Mouse (Mus musculus): ENCODE data around the gene Hist1h3e. TPM values are rescaled to one million over a fixed set of nuclear protein-coding genes. Genes with fewer than 3 reads are reported as not detected.
A peak's percentile ranks its signal among the peaks of the same experiment; 100 is the strongest.

Hist1h3e gene
- polyA plus RNA-seq, 1 experiment from 2014 or later: 9.7 TPM

GRCm38 (mm10) chr13:23515826-23516620 lies 46.1 kb downstream of the Hist1h3e start:
- H3K4me2 ChIP-seq (ENCODE audit: low read length): peak overlapping the region; percentile 58
- ATAC-seq (replicated peaks; ENCODE audit: low FRiP score, low TSS enrichment, low read depth): no peak
- WGBS: 49% methylated on average over 15 of the region's 15 CpGs

GRCm38 (mm10) chr13:23515281-23515680 lies 46.9 kb downstream of the Hist1h3e start:
- no peak overlapping the region for H3K4me2 ChIP-seq (ENCODE audit: low read length)
- no peak for DNase-seq (ENCODE audit: low spot score)
- H3K36me3 ChIP-seq (ENCODE audit: control insufficient read depth, insufficient read depth, low read length): no peaks in the 10 kb centered on the region
- 80% methylated on average over 5 of the region's 5 CpGs for WGBS
- peaks cover 10% of the 10 kb centered on the region for H3K4me1 ChIP-seq (replicated peaks; ENCODE audit: control insufficient read depth, insufficient read depth, low read length)
- no peak overlapping the region for H3K27ac ChIP-seq (ENCODE audit: low read depth)
- no peak overlapping the region for H3K4me3 ChIP-seq (ENCODE audit: low read depth, low read length)
- H3K27me3 ChIP-seq (replicated peaks; ENCODE audit: control insufficient read depth, insufficient read depth, low read length): no peaks in the 10 kb centered on the region
- no peaks in the 10 kb centered on the region for H3K9me3 ChIP-seq (ENCODE audit: control insufficient read depth, low read length)
- no peak for ATAC-seq (replicated peaks; ENCODE audit: low FRiP score, low TSS enrichment, low read depth)
- H3K9ac ChIP-seq (ENCODE audit: low read length): no peak overlapping the region

More at GRCm38 (mm10) chr13:23515826-23516620, 46.1 kb downstream of the Hist1h3e start:
- H3K27ac ChIP-seq (ENCODE audit: low read depth): no peak overlapping the region
- no peaks in the 10 kb centered on the region for H3K36me3 ChIP-seq (ENCODE audit: control insufficient read depth, insufficient read depth, low read length)
- peak; percentile 66 for DNase-seq (ENCODE audit: low spot score)
- no peaks in the 10 kb centered on the region for H3K27me3 ChIP-seq (replicated peaks; ENCODE audit: control insufficient read depth, insufficient read depth, low read length)
- peak overlapping the region; percentile 70 for H3K4me3 ChIP-seq (ENCODE audit: low read depth, low read length)
- H3K9me3 ChIP-seq (ENCODE audit: control insufficient read depth, low read length): no peaks in the 10 kb centered on the region
- peak overlapping the region; percentile 40 for H3K9ac ChIP-seq (ENCODE audit: low read length)
- 0 out of 2 replicates have a peak, but pooled peaks cover 4% of the 10 kb centered on the region for H3K4me1 ChIP-seq (replicated peaks; ENCODE audit: control insufficient read depth, insufficient read depth, low read length)

DNA sequence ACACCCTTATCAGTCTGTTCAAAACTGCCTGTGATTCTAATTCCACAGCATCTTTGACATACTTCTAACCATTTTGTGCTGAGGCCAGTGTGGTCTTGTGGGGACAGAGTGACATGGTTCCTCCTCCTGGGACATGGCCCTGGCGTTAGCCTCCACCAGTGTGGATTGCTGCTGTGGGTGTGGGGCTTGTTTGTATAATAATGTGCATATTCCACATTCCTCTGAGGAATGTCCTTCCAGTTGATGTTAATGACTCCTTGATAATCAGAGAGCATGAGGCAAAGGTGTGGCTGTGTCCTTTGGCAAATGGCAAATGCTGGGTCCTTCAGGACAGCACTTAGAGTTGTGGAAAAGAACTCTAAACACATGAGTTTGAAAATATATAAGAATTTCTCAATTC lies 48.7 kb downstream of the Hist1h3e start:
- DNase-seq (ENCODE audit: low spot score): no peak
- H3K27me3 ChIP-seq (replicated peaks; ENCODE audit: control insufficient read depth, insufficient read depth, low read length): no peaks in the 10 kb centered on the region
- H3K4me2 ChIP-seq (ENCODE audit: low read length): no peak overlapping the region
- no peak overlapping the region for H3K4me3 ChIP-seq (ENCODE audit: low read depth, low read length)
- peaks cover 14% of the 10 kb centered on the region for H3K4me1 ChIP-seq (replicated peaks; ENCODE audit: control insufficient read depth, insufficient read depth, low read length)
- H3K27ac ChIP-seq (ENCODE audit: low read depth): no peak overlapping the region
- no peaks in the 10 kb centered on the region for H3K36me3 ChIP-seq (ENCODE audit: control insufficient read depth, insufficient read depth, low read length)
- ATAC-seq (replicated peaks; ENCODE audit: low FRiP score, low TSS enrichment, low read depth): no peak
- 76% methylated on average over 1 of the region's 1 CpGs for WGBS
- H3K9ac ChIP-seq (ENCODE audit: low read length): no peak overlapping the region
- no peaks in the 10 kb centered on the region for H3K9me3 ChIP-seq (ENCODE audit: control insufficient read depth, low read length)

Small RNA genes within 50 kb of the gene (microRNA-seq; reads per million reads assigned to microRNA genes)
- gene Gm44297 (not detected), gene Gm44359 (not detected), gene Gm44394 (not detected), gene n-TStga1 (0.85 reads per million, percentile 4 among the genes with 10 or more reads in this experiment)

Other genes with a start within 250 kb of the Hist1h3e start
- 39.5 and 49.8 TPM in 2 replicates for gene Zfp322a, start 193.2 kb downstream of the Hist1h3e start, polyA plus RNA-seq (2014; fragmentation: Nextera tagmentation; extraction: Ambion mirVana)
- 11.9 and 13.8 TPM in 2 replicates for gene Abt1, start 138.5 kb downstream of the Hist1h3e start, polyA plus RNA-seq (2014; fragmentation: Nextera tagmentation; extraction: Ambion mirVana)
- 0.05 and 0.11 TPM in 2 replicates for gene Btn1a1, start 96.5 kb downstream of the Hist1h3e start, polyA plus RNA-seq (2014; fragmentation: Nextera tagmentation; extraction: Ambion mirVana)
- gene Btn2a2, start 73.5 kb downstream of the Hist1h3e start, polyA plus RNA-seq (2014; fragmentation: Nextera tagmentation; extraction: Ambion mirVana): 0.14 and 0.52 TPM in 2 replicates
- 6.5 and 6.9 TPM in 2 replicates for gene Hist1h4h, start 31.3 kb downstream of the Hist1h3e start, polyA plus RNA-seq (2014; fragmentation: Nextera tagmentation; extraction: Ambion mirVana)
- gene Hist1h2af, start 28.5 kb downstream of the Hist1h3e start, polyA plus RNA-seq (2014; fragmentation: Nextera tagmentation; extraction: Ambion mirVana): 12.1 and 15.7 TPM in 2 replicates
- 6.1 and 8.1 TPM in 2 replicates for gene Hist1h3g, start 26.9 kb downstream of the Hist1h3e start, polyA plus RNA-seq (2014; fragmentation: Nextera tagmentation; extraction: Ambion mirVana)
- 0.47 and 1.1 TPM in 2 replicates for gene Hist1h2bh, start 19.0 kb downstream of the Hist1h3e start, polyA plus RNA-seq (2014; fragmentation: Nextera tagmentation; extraction: Ambion mirVana)
- 1.1 and 1.2 TPM in 2 replicates for gene Hist1h3f, start 18.3 kb downstream of the Hist1h3e start, polyA plus RNA-seq (2014; fragmentation: Nextera tagmentation; extraction: Ambion mirVana)
- 1.3 and 1.4 TPM in 2 replicates for gene Hist1h4f, start 10.7 kb downstream of the Hist1h3e start, polyA plus RNA-seq (2014; fragmentation: Nextera tagmentation; extraction: Ambion mirVana)
- 0.64 and 0.90 TPM in 2 replicates for gene Hist1h1d, start 9.1 kb downstream of the Hist1h3e start, polyA plus RNA-seq (2014; fragmentation: Nextera tagmentation; extraction: Ambion mirVana)
- gene Hist1h2ae, start 8.9 kb upstream of the Hist1h3e start, polyA plus RNA-seq (2014; fragmentation: Nextera tagmentation; extraction: Ambion mirVana): 106 and 114 TPM in 2 replicates
- gene Hist1h2bg, start 9.0 kb upstream of the Hist1h3e start, polyA plus RNA-seq (2014; fragmentation: Nextera tagmentation; extraction: Ambion mirVana): 6.1 and 7.6 TPM in 2 replicates
- gene Hist1h2bf, start 11.8 kb upstream of the Hist1h3e start, polyA plus RNA-seq (2014; fragmentation: Nextera tagmentation; extraction: Ambion mirVana): 7.0 and 7.1 TPM in 2 replicates
- gene Hist1h2ad, start 12.0 kb upstream of the Hist1h3e start, polyA plus RNA-seq (2014; fragmentation: Nextera tagmentation; extraction: Ambion mirVana): 2.2 and 4.2 TPM in 2 replicates
- gene Hist1h3d, start 13.4 kb upstream of the Hist1h3e start, polyA plus RNA-seq (2014; fragmentation: Nextera tagmentation; extraction: Ambion mirVana): 9.6 and 12.5 TPM in 2 replicates
- gene Hist1h4d, start 19.2 kb upstream of the Hist1h3e start, polyA plus RNA-seq (2014; fragmentation: Nextera tagmentation; extraction: Ambion mirVana): 111 and 114 TPM in 2 replicates
- 1.5 and 1.9 TPM in 2 replicates for gene Hist1h2be, start 58.8 kb upstream of the Hist1h3e start, polyA plus RNA-seq (2014; fragmentation: Nextera tagmentation; extraction: Ambion mirVana)
- gene Hist1h1e, start 60.2 kb upstream of the Hist1h3e start, polyA plus RNA-seq (2014; fragmentation: Nextera tagmentation; extraction: Ambion mirVana): 16.6 and 19.2 TPM in 2 replicates
- gene Hist1h2ac, start 121.6 kb upstream of the Hist1h3e start, polyA plus RNA-seq (2014; fragmentation: Nextera tagmentation; extraction: Ambion mirVana): 1.4 and 1.6 TPM in 2 replicates
- gene Hist1h2bc, start 121.8 kb upstream of the Hist1h3e start, polyA plus RNA-seq (2014; fragmentation: Nextera tagmentation; extraction: Ambion mirVana): 46.3 and 57.5 TPM in 2 replicates
- 0.27 TPM in 1 of 2 replicates, not detected in the other for gene Hist1h1t, start 133.4 kb upstream of the Hist1h3e start, polyA plus RNA-seq (2014; fragmentation: Nextera tagmentation; extraction: Ambion mirVana)
- gene Hist1h4c, start 136.1 kb upstream of the Hist1h3e start, polyA plus RNA-seq (2014; fragmentation: Nextera tagmentation; extraction: Ambion mirVana): 6.7 and 10.4 TPM in 2 replicates
- gene Hfe, start 148.5 kb upstream of the Hist1h3e start, polyA plus RNA-seq (2014; fragmentation: Nextera tagmentation; extraction: Ambion mirVana): 7.2 and 7.8 TPM in 2 replicates
- gene Hist1h1c, start 176.4 kb upstream of the Hist1h3e start, polyA plus RNA-seq (2014; fragmentation: Nextera tagmentation; extraction: Ambion mirVana): 24.4 and 30.8 TPM in 2 replicates
- 6.9 and 7.9 TPM in 2 replicates for gene Hist1h3c, start 183.2 kb upstream of the Hist1h3e start, polyA plus RNA-seq (2014; fragmentation: Nextera tagmentation; extraction: Ambion mirVana)
- gene Hist1h2bb, start 184.4 kb upstream of the Hist1h3e start, polyA plus RNA-seq (2014; fragmentation: Nextera tagmentation; extraction: Ambion mirVana): 2.5 and 5.0 TPM in 2 replicates
- 49.6 and 49.8 TPM in 2 replicates for gene Hist1h2ab, start 188.8 kb upstream of the Hist1h3e start, polyA plus RNA-seq (2014; fragmentation: Nextera tagmentation; extraction: Ambion mirVana)
- gene Hist1h3b, start 189.9 kb upstream of the Hist1h3e start, polyA plus RNA-seq (2014; fragmentation: Nextera tagmentation; extraction: Ambion mirVana): 13.9 and 15.5 TPM in 2 replicates
- 3.9 and 6.4 TPM in 2 replicates for gene Hist1h4b, start 194.6 kb upstream of the Hist1h3e start, polyA plus RNA-seq (2014; fragmentation: Nextera tagmentation; extraction: Ambion mirVana)
- 0.65 and 1.3 TPM in 2 replicates for gene Hist1h4a, start 198.9 kb upstream of the Hist1h3e start, polyA plus RNA-seq (2014; fragmentation: Nextera tagmentation; extraction: Ambion mirVana)
- 8.4 and 10.0 TPM in 2 replicates for gene Hist1h3a, start 200.0 kb upstream of the Hist1h3e start, polyA plus RNA-seq (2014; fragmentation: Nextera tagmentation; extraction: Ambion mirVana)
- gene Hist1h1a, start 201.3 kb upstream of the Hist1h3e start, polyA plus RNA-seq (2014; fragmentation: Nextera tagmentation; extraction: Ambion mirVana): 3.1 and 4.2 TPM in 2 replicates
- 0.12 TPM in 1 of 2 replicates, not detected in the other for gene Trim38, start 207.5 kb upstream of the Hist1h3e start, polyA plus RNA-seq (2014; fragmentation: Nextera tagmentation; extraction: Ambion mirVana)
- 0.05 TPM in 1 of 2 replicates, not detected in the other for gene Slc17a2, start 244.6 kb upstream of the Hist1h3e start, polyA plus RNA-seq (2014; fragmentation: Nextera tagmentation; extraction: Ambion mirVana)